Mouse (Mus musculus): Measurements from ENCODE around the gene Gm45623. TPM values are rescaled to one million over a fixed set of nuclear protein-coding genes. Genes with fewer than 3 reads are reported as not detected.

The Gm45623 gene
- total RNA-seq (2021) = under 1 TPM in 1 of 2 experiments, not detected in 1; 0.19 TPM

GRCm38 (mm10) chr13:56753192-56753951, at the start of gene Gm45623:
Gene Gm45623, minus strand, starts transcription at chr13:56753827.
- no peak for DNase-seq

GRCm38 (mm10) chr13:56797459-56797858, 43.8 kb upstream of the Gm45623 start:
- DNase-seq = no peak

- DNase-seq = no peak
These were observed 41.9 kb upstream of the Gm45623 start for GRCm38 (mm10) chr13:56795501-56795900.

GRCm38 (mm10) chr13:56794441-56794840, 40.8 kb upstream of the Gm45623 start:
- no peak for DNase-seq

- no peak for DNase-seq
These were observed 39.2 kb upstream of the Gm45623 start for GRCm38 (mm10) chr13:56792844-56793243.

- no peak for DNase-seq
These were observed 37.1 kb upstream of the Gm45623 start for GRCm38 (mm10) chr13:56790683-56791082.

GRCm38 (mm10) chr13:56782621-56783020, 29.0 kb upstream of the Gm45623 start:
- DNase-seq = no peak

GRCm38 (mm10) chr13:56781697-56782096, 28.1 kb upstream of the Gm45623 start:
- no peak for DNase-seq

- DNase-seq = no peak
These were observed 27.3 kb upstream of the Gm45623 start for GRCm38 (mm10) chr13:56780746-56781469.

- DNase-seq = no peak
These were observed 20.7 kb upstream of the Gm45623 start for GRCm38 (mm10) chr13:56774304-56774703.

GRCm38 (mm10) chr13:56773262-56773870, 19.7 kb upstream of the Gm45623 start:
- no peak for DNase-seq

GRCm38 (mm10) chr13:56772592-56772991, 19.0 kb upstream of the Gm45623 start:
- DNase-seq = no peak

- no peak for DNase-seq
These were observed 17.2 kb upstream of the Gm45623 start for GRCm38 (mm10) chr13:56770786-56771185.

- DNase-seq = no peak
These were observed 16.5 kb upstream of the Gm45623 start for GRCm38 (mm10) chr13:56770136-56770578.

- DNase-seq = no peak
These were observed 15.8 kb upstream of the Gm45623 start for GRCm38 (mm10) chr13:56769431-56769830.

GRCm38 (mm10) chr13:56766211-56766610, 12.6 kb upstream of the Gm45623 start:
- no peak for DNase-seq

GRCm38 (mm10) chr13:56765284-56766032, 11.8 kb upstream of the Gm45623 start:
- DNase-seq = peak; percentile 24

GRCm38 (mm10) chr13:56762446-56763229, 9.0 kb upstream of the Gm45623 start:
- DNase-seq = no peak

GRCm38 (mm10) chr13:56758492-56758891, 4.9 kb upstream of the Gm45623 start:
- DNase-seq = peak; percentile 84

GRCm38 (mm10) chr13:56757201-56757600, 3.6 kb upstream of the Gm45623 start:
- no peak for DNase-seq

- peak; percentile 75 for DNase-seq
These were observed 2.2 kb upstream of the Gm45623 start for GRCm38 (mm10) chr13:56755871-56756270.
